Mouse (Mus musculus): ENCODE measurements at regions not wholly inside any gene's neighbourhood (a gene's known extent, or its start where the extent isn't known, plus 50 kb on each side); places are given as distances from the start of the nearest gene placed in this dataset.
"Not testable (repeated sequence)": the region's sequence is repeated elsewhere in the genome, so short reads cannot be mapped to it uniquely, and the experiment has no call there.

DNA sequence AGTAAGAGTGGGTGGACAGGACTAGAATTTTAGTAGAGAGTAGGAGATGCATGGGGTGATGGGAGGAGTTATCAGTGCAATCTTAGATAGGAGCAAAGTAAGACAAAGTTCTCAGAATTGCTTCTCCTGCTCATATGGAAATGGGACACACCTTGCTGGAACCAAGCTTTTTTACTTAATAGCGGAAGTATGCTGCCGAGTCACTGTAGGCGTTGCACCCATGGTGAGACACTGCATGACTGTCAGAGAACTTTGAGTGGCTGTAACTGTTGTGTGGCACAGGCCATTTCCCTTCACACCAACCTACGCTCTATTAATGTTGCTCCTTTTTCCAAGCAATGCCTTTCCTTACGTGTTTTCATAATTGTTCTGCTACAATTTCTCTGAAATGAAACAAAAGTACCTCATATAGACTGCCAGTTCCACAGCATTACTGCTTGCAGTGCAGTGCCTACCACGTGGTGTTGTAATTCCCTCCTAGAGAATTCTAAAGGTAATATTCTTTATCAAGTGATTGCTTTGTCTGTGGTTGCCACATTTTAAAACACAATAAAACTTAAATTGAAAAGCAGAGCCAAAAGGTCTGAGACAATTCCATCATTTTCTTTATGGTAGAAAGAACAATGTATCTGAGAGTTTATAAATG is 117.3 kb upstream of the Gnai1 start:
- H3K27ac ChIP-seq (ENCODE audit: low read depth, low read length), result no peak overlapping the region
- H3K36me3 ChIP-seq (ENCODE audit: insufficient read depth, low read length), result no peaks in the 10 kb centered on the region
- WGBS, result 86% methylated on average over 6 of the region's 6 CpGs
- no peaks in the 10 kb centered on the region for H3K4me1 ChIP-seq (ENCODE audit: insufficient read depth, low read length)
- no peaks in the 10 kb centered on the region for H3K27me3 ChIP-seq (ENCODE audit: insufficient read depth, low read length)
- H3K4me2 ChIP-seq (ENCODE audit: low read depth, low read length, poor library complexity, severe bottlenecking), result no peak overlapping the region
- no peaks in the 10 kb centered on the region for H3K9me3 ChIP-seq (ENCODE audit: low read length)
- DNase-seq (ENCODE audit: low spot score) (no peak), ATAC-seq (ENCODE audit: low FRiP score) (no peak)
- TF ChIP-seq CTCF (IDR thresholded peaks at IDR 0.05), result no peak
- H3K4me3 ChIP-seq (ENCODE audit: low read depth, low read length), result no peak overlapping the region
- H3K9ac ChIP-seq (replicated peaks; ENCODE audit: low read length, poor library complexity, severe bottlenecking), result no peak overlapping the region

DNA sequence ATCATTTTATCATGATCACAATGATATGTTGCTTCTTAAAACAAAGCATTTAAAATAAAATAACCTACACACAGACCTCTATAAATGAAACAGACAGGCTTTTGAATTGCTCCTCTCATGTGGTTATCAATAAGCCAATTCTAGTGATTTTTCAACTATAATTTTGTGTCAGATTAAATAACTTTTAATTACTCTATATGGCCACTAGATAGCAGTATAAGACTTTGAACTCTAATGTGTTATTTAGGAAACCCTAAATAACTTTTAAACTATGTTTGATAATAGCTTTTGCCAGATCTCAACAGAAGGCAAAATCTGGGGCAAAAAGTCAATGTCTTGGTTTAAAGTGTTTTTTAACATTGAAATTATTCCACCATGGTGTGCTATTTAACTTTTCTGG is 112.0 kb upstream of the Gnai1 start:
- no peaks in the 10 kb centered on the region for H3K36me3 ChIP-seq (ENCODE audit: insufficient read depth, low read length)
- DNase-seq (ENCODE audit: low spot score) (peak; percentile 48), ATAC-seq (ENCODE audit: low FRiP score) (no peak)
- H3K4me3 ChIP-seq (ENCODE audit: low read depth, low read length), result no peak overlapping the region
- H3K27me3 ChIP-seq (ENCODE audit: insufficient read depth, low read length), result no peaks in the 10 kb centered on the region
- H3K9me3 ChIP-seq (ENCODE audit: low read length), result no peaks in the 10 kb centered on the region
- no peak overlapping the region for H3K4me2 ChIP-seq (ENCODE audit: low read depth, low read length, poor library complexity, severe bottlenecking)
- H3K9ac ChIP-seq (replicated peaks; ENCODE audit: low read length, poor library complexity, severe bottlenecking), result no peak overlapping the region
- peak; percentile 74 for TF ChIP-seq CTCF (IDR thresholded peaks at IDR 0.05)
- H3K4me1 ChIP-seq (ENCODE audit: insufficient read depth, low read length), result no peaks in the 10 kb centered on the region
- no peak overlapping the region for H3K27ac ChIP-seq (ENCODE audit: low read depth, low read length)

DNA sequence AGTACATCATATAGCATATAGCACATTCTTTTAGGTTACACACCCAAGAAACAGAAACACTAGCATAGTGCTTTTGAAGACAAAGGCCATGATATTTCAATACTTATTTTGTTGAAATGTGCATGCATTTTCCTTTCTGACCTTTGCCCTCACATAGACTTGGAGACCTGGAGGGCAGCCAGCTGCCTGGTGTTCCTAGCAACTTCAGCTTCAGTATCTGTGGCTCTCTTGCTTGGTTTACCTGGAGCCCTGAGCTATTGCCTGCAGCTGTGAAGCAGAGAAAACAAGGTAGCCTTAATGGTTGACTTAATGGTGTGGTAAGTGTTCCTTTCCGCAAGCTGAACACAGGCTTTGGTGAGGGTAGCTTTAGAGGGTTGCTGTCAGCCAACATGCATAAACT is 97.6 kb upstream of the Gnai1 start:
- TF ChIP-seq CTCF (IDR thresholded peaks at IDR 0.05), result no peak
- Histone ChIP-seq H3K27ac (ENCODE audit: low read depth, low read length) (no peak overlapping the region), H3K4me1 (ENCODE audit: insufficient read depth, low read length) (no peaks in the 10 kb centered on the region), H3K9me3 (ENCODE audit: low read length) (no peaks in the 10 kb centered on the region), H3K36me3 (ENCODE audit: insufficient read depth, low read length) (no peaks in the 10 kb centered on the region), H3K9ac (replicated peaks; ENCODE audit: low read length, poor library complexity, severe bottlenecking) (no peak overlapping the region), H3K4me3 (ENCODE audit: low read depth, low read length) (no peak overlapping the region), H3K4me2 (ENCODE audit: low read depth, low read length, poor library complexity, severe bottlenecking) (no peak overlapping the region), H3K27me3 (ENCODE audit: insufficient read depth, low read length) (no peaks in the 10 kb centered on the region)
- ATAC-seq (ENCODE audit: low FRiP score) (no peak), DNase-seq (ENCODE audit: low spot score) (no peak)
- 61% methylated on average over 1 of the region's 1 CpGs for WGBS

DNA sequence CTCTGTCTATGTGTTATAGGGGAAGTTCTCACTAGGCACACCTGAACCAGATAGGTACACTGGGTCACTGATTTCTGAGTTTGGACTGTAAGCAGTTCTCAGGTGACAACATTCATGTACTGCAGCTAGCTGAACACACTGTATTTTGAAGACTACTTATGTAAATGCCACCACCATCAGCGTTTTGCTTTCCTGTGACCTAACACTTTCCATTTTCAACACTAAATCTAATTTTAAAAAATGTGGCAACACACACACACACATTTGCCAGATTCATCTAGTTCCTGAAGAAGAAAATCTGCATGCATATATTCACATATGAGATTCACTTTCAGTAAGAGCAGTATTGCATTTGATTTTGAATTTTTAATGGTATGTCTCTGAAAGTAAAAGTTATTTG is 96.0 kb upstream of the Gnai1 start:
- no peak overlapping the region for H3K4me2 ChIP-seq (ENCODE audit: low read depth, low read length, poor library complexity, severe bottlenecking)
- no peak for TF ChIP-seq CTCF (IDR thresholded peaks at IDR 0.05)
- H3K27me3 ChIP-seq (ENCODE audit: insufficient read depth, low read length), result no peaks in the 10 kb centered on the region
- H3K9ac ChIP-seq (replicated peaks; ENCODE audit: low read length, poor library complexity, severe bottlenecking), result no peak overlapping the region
- H3K27ac ChIP-seq (ENCODE audit: low read depth, low read length), result no peak overlapping the region
- WGBS, result 83% methylated on average over 1 of the region's 1 CpGs
- H3K4me3 ChIP-seq (ENCODE audit: low read depth, low read length), result no peak overlapping the region
- H3K9me3 ChIP-seq (ENCODE audit: low read length), result no peaks in the 10 kb centered on the region
- no peaks in the 10 kb centered on the region for H3K4me1 ChIP-seq (ENCODE audit: insufficient read depth, low read length)
- DNase-seq (ENCODE audit: low spot score) (no peak), ATAC-seq (ENCODE audit: low FRiP score) (no peak)
- no peaks in the 10 kb centered on the region for H3K36me3 ChIP-seq (ENCODE audit: insufficient read depth, low read length)

DNA sequence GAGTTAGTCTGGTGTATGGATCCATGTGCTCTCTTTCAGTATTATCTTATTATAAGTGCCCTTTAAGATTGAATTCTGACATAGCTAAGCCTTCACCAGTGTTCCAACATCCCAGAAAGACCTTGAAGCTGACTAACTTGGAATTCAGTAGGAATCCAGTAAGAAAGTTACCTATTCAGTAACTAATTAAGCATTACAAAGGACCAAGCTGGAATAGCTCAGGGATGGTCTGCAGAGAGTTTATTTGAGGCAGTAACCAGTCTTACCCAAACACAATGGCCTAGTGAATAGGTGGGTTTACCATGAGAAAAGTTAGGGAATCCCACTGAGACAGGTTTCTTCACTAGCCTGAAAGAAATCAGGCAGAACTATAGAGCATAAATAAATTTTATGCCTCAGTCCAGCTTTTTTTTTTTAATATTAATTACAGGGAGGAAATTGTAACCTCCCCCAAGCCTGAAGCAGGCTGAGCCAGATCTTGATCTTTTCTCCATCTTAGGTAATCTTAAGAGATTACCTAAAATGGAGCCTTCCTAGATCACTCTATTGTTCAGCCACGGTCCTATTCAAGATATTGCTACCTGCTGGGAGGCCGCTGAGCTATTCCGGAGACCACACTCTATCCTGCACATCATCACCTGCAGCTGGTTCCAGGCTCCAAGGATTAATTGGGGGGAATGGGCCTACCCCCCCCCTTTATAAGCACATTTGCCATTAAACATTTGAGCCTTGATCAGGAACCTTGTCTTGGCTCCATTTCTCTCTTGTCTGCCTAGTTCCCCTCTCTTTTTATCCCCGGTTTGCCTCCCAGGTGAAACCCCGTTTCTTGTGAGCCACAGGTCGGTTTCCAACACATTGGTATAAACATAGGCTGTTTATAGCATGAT is 93.0 kb upstream of the Gnai1 start:
- DNase-seq (ENCODE audit: low spot score); H3K27me3 ChIP-seq (ENCODE audit: insufficient read depth, low read length); H3K4me1 ChIP-seq (ENCODE audit: insufficient read depth, low read length); H3K36me3 ChIP-seq (ENCODE audit: insufficient read depth, low read length); H3K27ac ChIP-seq (ENCODE audit: low read depth, low read length); ATAC-seq (ENCODE audit: low FRiP score); H3K9ac ChIP-seq (replicated peaks; ENCODE audit: low read length, poor library complexity, severe bottlenecking); H3K9me3 ChIP-seq (ENCODE audit: low read length); H3K4me2 ChIP-seq (ENCODE audit: low read depth, low read length, poor library complexity, severe bottlenecking); H3K4me3 ChIP-seq (ENCODE audit: low read depth, low read length): not testable (repeated sequence)
- 60% methylated on average over 6 of the region's 6 CpGs for WGBS

DNA sequence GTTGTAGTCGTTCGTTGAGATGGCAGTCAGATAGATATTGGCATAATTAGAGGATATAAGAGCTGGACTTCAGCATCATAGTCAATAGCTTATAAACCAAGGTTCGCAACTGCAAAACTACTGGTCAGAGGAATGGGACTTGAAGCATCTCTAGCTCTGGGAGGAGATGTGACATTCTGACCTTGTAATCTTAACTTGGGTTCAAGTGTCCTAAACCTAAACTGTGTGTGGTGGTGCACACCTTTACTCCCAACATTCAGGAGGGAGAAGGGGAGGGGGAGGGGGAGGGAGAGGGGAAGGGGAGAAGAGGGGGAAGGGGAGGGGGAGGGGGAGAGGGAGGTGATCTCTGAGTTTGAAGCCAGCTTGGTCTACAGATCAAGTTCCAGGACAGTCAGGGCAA is 89.1 kb upstream of the Gnai1 start:
- H3K4me1 ChIP-seq (ENCODE audit: insufficient read depth, low read length), result no peaks in the 10 kb centered on the region
- no peak for ATAC-seq (ENCODE audit: low FRiP score)
- no peak overlapping the region for H3K4me3 ChIP-seq (ENCODE audit: low read depth, low read length)
- H3K4me2 ChIP-seq (ENCODE audit: low read depth, low read length, poor library complexity, severe bottlenecking), result no peak overlapping the region
- WGBS, result 96% methylated on average over 3 of the region's 3 CpGs
- H3K27me3 ChIP-seq (ENCODE audit: insufficient read depth, low read length), result no peaks in the 10 kb centered on the region
- no peaks in the 10 kb centered on the region for H3K9me3 ChIP-seq (ENCODE audit: low read length)
- H3K9ac ChIP-seq (replicated peaks; ENCODE audit: low read length, poor library complexity, severe bottlenecking), result no peak overlapping the region
- TF ChIP-seq CTCF (IDR thresholded peaks at IDR 0.05), result no peak
- H3K27ac ChIP-seq (ENCODE audit: low read depth, low read length), result no peak overlapping the region
- no peaks in the 10 kb centered on the region for H3K36me3 ChIP-seq (ENCODE audit: insufficient read depth, low read length)
- no peak for DNase-seq (ENCODE audit: low spot score)
